Mouse (Mus musculus) embryonic facial prominence, embryonic 12.5 days (tissue): ENCODE results near the gene Syne3. TPM values are rescaled to one million over a fixed set of nuclear protein-coding genes. Genes with fewer than 3 reads are reported as not detected.

ENCODE experiments used
- ATAC-seq: fragments of 200-750 bp; cut with Nextera tagmentation; 2 replicates; pipeline ENCODE4 v1.8.0; 2017; ENCODE audit not compliant: insufficient number of reproducible peaks, insufficient read depth, low FRiP score, low TSS enrichment
- H3K27ac ChIP-seq: fragments of 300-500 bp; sonication (generic); 2 replicates; pipeline ENCODE4 v1.5.1; 2016; ENCODE audit warnings: mild to moderate bottlenecking
- H3K27me3 ChIP-seq: fragments of 300-500 bp; sonication (generic); 2 replicates; pipeline ENCODE4 v1.6.1; 2016; ENCODE audit warnings: mild to moderate bottlenecking, moderate library complexity
- H3K36me3 ChIP-seq: fragments of 300-500 bp; sonication (generic); 2 replicates; pipeline ENCODE4 v1.6.1; 2016; ENCODE audit warnings: mild to moderate bottlenecking
- H3K4me1 ChIP-seq: fragments of 300-500 bp; sonication (generic); 2 replicates; pipeline ENCODE4 v1.6.1; 2016
- H3K4me2 ChIP-seq: fragments of 300-500 bp; sonication (generic); replicated peaks from 2 replicates; pipeline ENCODE4 v1.6.1; 2016; ENCODE audit warnings: mild to moderate bottlenecking, moderate library complexity
- H3K4me3 ChIP-seq: fragments of 300-500 bp; sonication (generic); 2 replicates; pipeline ENCODE4 v1.5.1; 2016; ENCODE audit warnings: mild to moderate bottlenecking
- H3K9ac ChIP-seq: fragments of 300-500 bp; sonication (generic); 2 replicates; pipeline ENCODE4 v1.6.1; 2016; ENCODE audit warnings: mild to moderate bottlenecking, moderate library complexity
- H3K9me3 ChIP-seq: fragments of 300-500 bp; sonication (generic); 2 replicates; pipeline ENCODE4 v1.6.1; 2016; ENCODE audit warnings: mild to moderate bottlenecking, moderate library complexity
- WGBS: fragments of 180-500 bp; shearing (Covaris S2); methylation state at CpG from one replicate; pipeline ENCODE4 v1.1.7; 2016; 5-methylcytosine and 5-hydroxymethylcytosine counted together
- polyA plus RNA-seq: library from polyadenylated mRNA; unstranded; fragments of >200 nt; fragmentation: Nextera tagmentation; extraction: Ambion mirVana; gene quantifications from 2 replicates; pipeline ENCODE4 v1.2.1, GENCODE M21; 2016

The Syne3 gene
- polyA plus RNA-seq, 1 experiment from 2014 or later: 0.79 TPM

DNA sequence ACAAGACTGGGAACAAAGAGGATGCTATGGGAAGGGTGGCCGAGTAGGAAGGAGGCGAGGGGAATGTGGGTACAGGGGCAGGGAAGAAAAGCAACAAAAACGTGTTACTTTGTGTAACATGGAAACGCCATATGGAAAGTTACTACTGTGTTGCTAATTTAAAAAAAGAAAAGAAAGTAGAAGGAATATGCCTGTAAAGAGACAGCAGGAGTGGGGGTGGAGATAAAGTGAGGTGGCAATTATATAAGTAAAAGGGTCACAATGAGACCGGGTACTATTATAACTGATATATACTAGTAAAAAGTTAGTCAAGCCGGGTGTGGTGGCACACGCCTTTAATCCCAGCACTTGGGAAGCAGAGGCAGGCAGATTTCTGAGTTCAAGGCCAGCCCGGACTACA, 92.8 kb downstream of the Syne3 start:
- Histone ChIP-seq H3K4me1 (peaks cover 14% of the 10 kb centered on the region; the same call in 1 of the 2 replicates), H3K4me2 (no peak overlapping the region), H3K4me3 (no peak overlapping the region), H3K9me3 (no peaks in the 10 kb centered on the region), H3K27ac (no peak overlapping the region), H3K27me3 (no peaks in the 10 kb centered on the region), H3K36me3 (no peaks in the 10 kb centered on the region), H3K9ac (no peak overlapping the region)
- 84% methylated on average over 8 of the region's 8 CpGs for WGBS
- ATAC-seq: no peak

DNA sequence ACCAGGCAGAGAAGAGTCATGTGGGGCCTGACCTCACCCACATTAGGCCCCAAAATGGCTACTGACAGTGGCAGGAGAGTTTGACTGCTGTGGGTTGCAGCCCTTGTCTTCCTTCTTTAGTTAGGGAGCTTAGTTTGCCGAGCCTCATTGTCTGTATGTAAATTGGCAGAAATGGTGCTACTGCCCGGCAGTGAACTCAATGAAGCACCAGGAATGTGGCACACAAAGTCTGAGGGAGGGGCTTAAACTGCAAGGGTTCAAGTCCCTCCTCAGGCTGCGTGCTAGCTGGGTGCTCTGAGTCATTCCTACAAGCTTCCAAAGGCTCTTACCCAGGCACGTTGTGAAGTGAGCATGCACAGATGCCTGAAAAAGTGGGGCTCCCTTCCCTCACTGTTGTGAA, 93.9 kb downstream of the Syne3 start:
- WGBS: 67% methylated on average over 4 of the region's 4 CpGs
- H3K27me3 ChIP-seq: no peaks in the 10 kb centered on the region
- H3K36me3 ChIP-seq: no peaks in the 10 kb centered on the region
- H3K9me3 ChIP-seq: no peaks in the 10 kb centered on the region
- ATAC-seq: no peak
- no peak overlapping the region for H3K4me3 ChIP-seq
- H3K4me2 ChIP-seq: no peak overlapping the region
- no peak overlapping the region for H3K9ac ChIP-seq
- H3K27ac ChIP-seq: no peak overlapping the region
- H3K4me1 ChIP-seq: peaks cover 17% of the 10 kb centered on the region; the same call in 1 of the 2 replicates

DNA sequence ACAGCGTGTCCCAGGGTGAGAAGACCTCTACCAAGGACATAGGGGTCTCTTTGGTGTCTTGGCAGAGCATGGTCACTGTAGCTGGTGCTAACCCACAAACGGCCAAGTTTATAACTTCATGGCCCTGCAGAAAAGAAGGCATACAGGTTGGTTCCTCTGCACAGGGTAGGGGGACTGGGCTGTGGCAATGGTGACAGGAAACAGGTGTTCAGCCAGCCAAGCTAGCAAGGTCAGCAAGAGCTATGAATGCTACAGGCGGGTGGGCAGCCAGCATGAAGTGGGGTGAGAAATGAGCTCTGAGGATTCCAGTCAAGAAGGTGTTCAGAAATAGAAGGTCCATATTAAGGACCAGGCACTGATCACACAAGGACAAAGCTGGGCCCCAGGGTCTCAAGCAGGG, 96.6 kb downstream of the Syne3 start:
- Histone ChIP-seq H3K27me3 (no peaks in the 10 kb centered on the region), H3K27ac (no peak overlapping the region), H3K4me1 (peaks cover 22% of the 10 kb centered on the region), H3K4me3 (no peak overlapping the region), H3K36me3 (no peaks in the 10 kb centered on the region), H3K4me2 (no peak overlapping the region), H3K9ac (no peak overlapping the region), H3K9me3 (no peaks in the 10 kb centered on the region)
- WGBS: 67% methylated on average over 3 of the region's 3 CpGs
- no peak; the same call in 1 of the 2 replicates for ATAC-seq

DNA sequence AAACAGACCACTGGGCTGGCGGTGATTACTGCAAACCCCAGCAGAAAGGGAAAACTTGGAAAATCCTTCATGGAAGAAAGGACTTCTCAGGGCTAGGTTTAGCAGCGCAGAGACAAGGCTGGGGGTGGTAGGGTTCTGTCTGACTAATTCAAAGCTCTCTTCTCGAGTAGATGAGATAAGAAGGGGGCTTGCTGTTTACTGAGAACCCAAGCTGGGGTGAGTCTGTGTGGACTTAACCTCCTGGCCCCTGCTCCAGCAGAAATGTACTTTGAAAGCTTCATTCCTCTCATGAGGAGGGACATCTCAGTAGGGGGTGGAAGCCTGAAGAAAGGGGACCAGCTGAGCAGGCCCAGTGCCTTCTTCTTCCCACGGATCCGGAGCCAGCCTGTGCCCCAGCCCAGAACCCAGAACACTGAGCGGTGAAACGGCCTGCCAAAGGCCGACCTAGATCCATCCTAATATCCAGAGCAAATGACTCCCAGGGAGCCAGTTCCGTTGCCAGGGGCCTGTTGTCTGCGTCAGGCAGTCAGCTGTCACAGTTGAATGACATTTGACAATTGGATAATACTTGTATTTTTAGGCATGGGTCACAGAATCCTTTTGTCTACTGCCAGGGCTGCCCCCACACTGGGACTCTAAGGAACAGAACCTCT, 97.2 kb downstream of the Syne3 start:
- no peak overlapping the region for H3K27ac ChIP-seq

DNA sequence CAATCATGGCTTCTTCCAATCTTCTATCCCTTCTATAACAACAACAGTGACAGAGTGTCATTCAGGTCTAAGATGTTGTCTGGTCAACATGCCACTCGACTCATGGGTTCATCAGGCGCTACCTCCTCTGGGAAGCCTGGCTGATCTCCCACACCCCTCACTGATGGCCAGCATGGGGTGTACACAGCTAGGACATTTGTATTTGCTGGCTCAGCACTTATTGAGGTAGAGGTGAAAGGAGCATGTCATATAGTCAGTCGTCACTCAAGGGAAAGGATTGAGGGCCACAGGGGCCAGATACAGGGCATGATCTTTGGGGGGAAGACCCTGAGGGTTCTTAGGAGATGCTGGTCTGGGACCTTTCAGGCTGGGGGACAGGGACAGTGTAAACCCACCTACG, 99.9 kb downstream of the Syne3 start:
- no peak overlapping the region for H3K4me3 ChIP-seq
- no peak overlapping the region for H3K9ac ChIP-seq
- H3K27ac ChIP-seq: no peak overlapping the region
- peaks cover 27% of the 10 kb centered on the region for H3K4me1 ChIP-seq
- no peaks in the 10 kb centered on the region for H3K27me3 ChIP-seq
- H3K9me3 ChIP-seq: no peaks in the 10 kb centered on the region
- no peak for ATAC-seq
- H3K36me3 ChIP-seq: no peaks in the 10 kb centered on the region
- no peak overlapping the region for H3K4me2 ChIP-seq
- 82% methylated on average over 4 of the region's 4 CpGs for WGBS

More for the DNA sequence above, 97.2 kb downstream of the Syne3 start:
- Histone ChIP-seq H3K4me3 (no peak overlapping the region), H3K27me3 (no peaks in the 10 kb centered on the region), H3K36me3 (no peaks in the 10 kb centered on the region), H3K4me2 (no peak overlapping the region), H3K9me3 (no peaks in the 10 kb centered on the region), H3K4me1 (peaks cover 27% of the 10 kb centered on the region), H3K9ac (no peak overlapping the region)
- 42% methylated on average over 10 of the region's 10 CpGs for WGBS
- ATAC-seq: no peak

DNA sequence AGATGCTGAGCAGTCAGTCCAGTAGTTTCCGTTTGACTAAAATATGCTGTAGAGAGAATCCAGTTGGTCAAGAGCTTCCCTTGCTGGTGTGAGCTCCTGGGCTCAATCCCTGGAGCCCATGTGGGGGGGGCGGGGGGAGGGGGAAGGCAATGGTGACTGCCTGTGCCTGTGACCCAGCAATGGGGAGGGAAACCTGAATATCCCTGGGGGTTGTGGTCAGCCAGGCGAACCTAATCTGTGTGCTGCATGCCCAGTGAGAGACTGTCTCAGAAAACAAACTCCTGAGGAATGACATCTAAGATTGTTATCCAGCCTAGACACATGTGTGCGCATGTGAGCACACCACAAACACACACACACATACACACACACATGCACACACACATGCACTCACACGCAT, 100.6 kb downstream of the Syne3 start:
- H3K9me3 ChIP-seq: no peaks in the 10 kb centered on the region
- H3K4me3 ChIP-seq: no peak overlapping the region
- no peaks in the 10 kb centered on the region for H3K27me3 ChIP-seq
- H3K4me1 ChIP-seq: peaks cover 34% of the 10 kb centered on the region
- H3K4me2 ChIP-seq: no peak overlapping the region
- H3K9ac ChIP-seq: no peak overlapping the region
- WGBS: 41% methylated on average over 5 of the region's 5 CpGs
- no peak for ATAC-seq
- H3K36me3 ChIP-seq: no peaks in the 10 kb centered on the region
- no peak overlapping the region for H3K27ac ChIP-seq

DNA sequence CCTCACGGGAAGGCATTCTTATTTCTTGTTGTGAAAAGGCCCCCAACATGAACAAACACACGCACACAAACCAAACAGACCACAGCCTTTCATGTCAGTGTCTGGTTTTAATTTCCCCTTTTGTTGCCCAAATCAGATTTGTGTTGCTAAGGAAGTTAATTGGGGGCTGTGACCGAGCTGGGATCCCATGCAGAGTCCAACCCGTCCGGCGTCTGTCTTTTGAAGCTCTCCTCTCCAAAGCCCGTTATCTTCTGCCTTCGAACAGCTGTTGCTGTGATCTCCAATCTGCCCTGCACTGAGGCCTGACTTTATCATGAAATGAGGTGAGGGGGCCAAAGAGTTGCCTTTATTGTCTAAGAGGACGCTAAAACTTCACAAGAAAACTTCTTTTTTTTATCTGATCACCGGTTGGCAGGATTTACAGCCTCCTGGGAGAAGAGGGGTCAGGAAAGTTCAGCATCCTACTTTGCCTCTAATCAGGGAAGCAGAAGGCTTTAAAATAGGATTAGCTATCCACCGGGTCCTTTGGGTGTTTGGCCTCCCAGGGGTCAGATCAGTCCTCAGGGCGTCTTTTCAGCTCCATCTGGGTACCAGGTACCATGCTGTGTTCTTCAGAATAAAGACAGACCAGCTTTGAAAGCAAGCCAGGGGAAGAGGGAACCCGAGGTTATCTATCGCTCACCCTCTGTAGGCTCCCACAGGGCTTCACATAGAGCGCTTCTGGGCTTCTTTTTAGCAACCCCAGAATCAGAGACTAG, 101.4 kb downstream of the Syne3 start:
- Histone ChIP-seq H3K9me3 (no peaks in the 10 kb centered on the region), H3K4me3 (no peak overlapping the region), H3K4me2 (no peak overlapping the region), H3K27me3 (no peaks in the 10 kb centered on the region), H3K36me3 (no peaks in the 10 kb centered on the region), H3K4me1 (peaks cover 41% of the 10 kb centered on the region), H3K9ac (no peak overlapping the region), H3K27ac (peak overlapping the region; percentile 55; the same call in 1 of the 2 replicates)
- WGBS: 7% methylated on average over 15 of the region's 15 CpGs
- ATAC-seq: no peak

DNA sequence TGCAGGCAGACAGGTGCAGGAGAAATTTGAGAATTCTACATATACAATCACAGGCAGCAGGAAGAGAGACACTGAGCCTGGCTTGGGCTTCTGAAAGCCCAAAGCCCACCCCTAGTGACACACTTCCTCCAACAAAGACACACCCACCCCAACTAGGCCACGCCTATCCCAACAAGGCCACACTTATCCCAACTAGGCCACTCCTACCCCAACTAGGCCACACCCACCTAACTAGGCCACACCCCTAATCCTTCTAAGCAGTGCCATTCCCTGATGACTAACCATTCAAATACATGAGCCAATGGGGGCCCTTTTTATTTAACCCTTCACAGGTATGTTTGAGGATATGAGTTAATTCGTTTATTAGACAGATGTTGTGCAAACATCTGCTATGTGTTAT, 102.5 kb downstream of the Syne3 start:
- no peaks in the 10 kb centered on the region for H3K9me3 ChIP-seq
- no peak overlapping the region for H3K27ac ChIP-seq
- no peaks in the 10 kb centered on the region for H3K36me3 ChIP-seq
- 86% methylated on average over 2 of the region's 2 CpGs for WGBS
- H3K4me3 ChIP-seq: no peak overlapping the region
- H3K27me3 ChIP-seq: no peaks in the 10 kb centered on the region
- no peak overlapping the region for H3K9ac ChIP-seq
- H3K4me2 ChIP-seq: no peak overlapping the region
- peaks cover 38% of the 10 kb centered on the region for H3K4me1 ChIP-seq
- no peak for ATAC-seq

DNA sequence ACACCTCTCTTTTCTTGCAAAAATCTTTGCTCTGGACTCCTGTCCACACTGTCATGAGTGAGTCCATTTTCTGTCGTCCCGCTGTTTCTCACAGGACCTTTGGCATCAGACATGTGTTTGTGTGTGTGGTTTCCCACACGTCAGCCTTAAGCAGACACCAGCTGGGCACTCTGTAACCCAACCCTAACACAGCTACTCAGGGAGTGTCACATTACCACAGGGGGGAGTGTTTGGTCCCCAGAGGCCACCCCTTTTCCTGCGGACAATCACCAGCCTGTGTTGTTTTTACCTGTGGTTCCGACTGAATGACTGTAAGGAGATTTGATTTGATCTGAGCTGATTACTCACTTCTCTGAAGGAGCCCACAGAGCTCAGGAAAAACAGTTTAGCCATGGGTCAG, 105.5 kb downstream of the Syne3 start:
- H3K27ac ChIP-seq: peak overlapping the region; percentile 18; the same call in 1 of the 2 replicates
- no peak overlapping the region for H3K4me3 ChIP-seq
- H3K36me3 ChIP-seq: no peaks in the 10 kb centered on the region
- 6% methylated on average over 5 of the region's 5 CpGs for WGBS
- no peaks in the 10 kb centered on the region for H3K9me3 ChIP-seq
- no peak overlapping the region for H3K9ac ChIP-seq
- 0 out of 2 replicates have a peak, but pooled peaks have one; percentile 44 for ATAC-seq
- no peaks in the 10 kb centered on the region for H3K27me3 ChIP-seq
- H3K4me2 ChIP-seq: no peak overlapping the region
- H3K4me1 ChIP-seq: peaks cover 36% of the 10 kb centered on the region

DNA sequence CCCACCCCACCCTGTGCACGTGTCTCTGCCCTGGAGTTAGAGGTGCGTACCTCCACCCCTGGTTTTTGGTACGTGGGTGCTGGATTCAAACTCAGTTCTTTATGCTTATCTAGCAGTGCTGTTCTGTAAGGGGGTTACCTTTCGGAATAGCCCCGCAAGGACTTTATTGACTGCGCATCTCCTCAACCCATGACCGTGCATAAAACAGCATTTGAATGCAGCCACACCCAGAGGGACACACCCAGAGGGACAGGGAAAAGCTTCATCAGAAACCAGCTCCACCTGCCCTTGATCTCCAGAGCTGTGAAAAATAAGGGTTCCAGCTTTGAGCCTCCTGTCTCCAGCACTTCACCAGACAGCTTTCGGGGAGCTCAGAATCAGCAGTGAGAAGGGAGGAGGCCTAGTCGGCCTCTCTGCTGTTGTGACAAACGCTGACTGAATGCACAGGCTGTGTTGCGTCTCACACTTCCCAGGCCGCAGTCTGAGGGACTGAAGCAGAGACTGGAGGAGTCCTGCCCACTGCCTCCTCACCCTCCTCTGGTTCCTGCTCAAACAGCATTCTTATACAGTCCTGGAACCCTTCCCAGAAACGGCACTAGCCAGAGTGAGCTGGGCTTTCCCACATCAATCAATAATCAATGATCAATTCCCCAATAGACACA, 107.1 kb downstream of the Syne3 start:
- no peak overlapping the region for H3K9ac ChIP-seq
- H3K4me1 ChIP-seq: peaks cover 22% of the 10 kb centered on the region
- H3K9me3 ChIP-seq: no peaks in the 10 kb centered on the region
- H3K27ac ChIP-seq: no peak overlapping the region
- H3K4me3 ChIP-seq: no peak overlapping the region
- no peak for ATAC-seq
- no peaks in the 10 kb centered on the region for H3K36me3 ChIP-seq
- no peak overlapping the region for H3K4me2 ChIP-seq
- H3K27me3 ChIP-seq: no peaks in the 10 kb centered on the region
- 84% methylated on average over 13 of the region's 13 CpGs for WGBS

DNA sequence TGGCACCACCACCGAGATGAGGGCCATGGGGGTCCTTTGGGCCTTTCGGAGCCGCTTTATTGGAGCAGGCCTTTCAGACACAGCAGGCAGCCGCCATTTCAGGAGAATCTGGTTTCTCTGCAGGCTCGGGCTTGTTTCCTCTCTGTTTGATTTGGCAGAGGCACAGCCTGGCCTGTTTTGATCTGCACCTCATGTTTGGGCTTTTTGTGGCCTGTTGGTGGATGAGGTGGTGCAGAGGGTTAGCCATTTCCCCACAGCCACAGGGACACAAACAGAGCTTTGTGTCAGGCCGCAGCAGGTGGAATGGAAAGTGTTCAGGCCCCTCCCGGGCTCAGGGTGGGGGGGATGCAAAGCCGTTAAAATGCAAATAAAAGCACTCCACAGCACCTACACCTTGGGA, 108.3 kb downstream of the Syne3 start:
- ATAC-seq: no peak
- Histone ChIP-seq H3K27me3 (no peaks in the 10 kb centered on the region), H3K9ac (no peak overlapping the region), H3K4me1 (peaks cover 34% of the 10 kb centered on the region), H3K27ac (0 out of 2 replicates have a peak overlapping the region, but pooled peaks have one; percentile 51), H3K4me3 (no peak overlapping the region), H3K9me3 (no peaks in the 10 kb centered on the region), H3K36me3 (no peaks in the 10 kb centered on the region), H3K4me2 (no peak overlapping the region)
- 33% methylated on average over 8 of the region's 8 CpGs for WGBS

DNA sequence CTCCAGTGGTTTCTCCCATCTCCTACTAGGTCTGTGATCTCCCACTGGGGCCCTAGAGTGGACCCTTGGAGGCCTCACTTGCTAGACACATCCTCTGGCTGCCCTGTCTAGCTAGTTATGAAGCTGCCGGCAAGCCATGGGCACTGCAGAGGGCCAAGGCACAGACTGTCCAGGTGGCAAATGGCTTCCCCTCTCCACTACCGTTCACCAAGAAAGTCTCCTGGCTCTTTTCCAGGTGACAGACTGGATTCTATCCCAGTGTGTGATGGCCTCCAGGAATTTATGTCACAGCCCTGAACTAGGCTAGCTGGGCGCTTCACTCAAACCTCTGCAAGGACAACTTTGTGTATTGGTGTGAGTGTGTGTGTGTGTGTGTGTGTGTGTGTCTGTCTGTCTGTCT, 109.8 kb downstream of the Syne3 start:
- peaks cover 35% of the 10 kb centered on the region for H3K4me1 ChIP-seq
- H3K27me3 ChIP-seq: no peaks in the 10 kb centered on the region
- WGBS: 56% methylated on average over 3 of the region's 3 CpGs
- H3K9ac ChIP-seq: no peak overlapping the region
- no peak for ATAC-seq
- H3K36me3 ChIP-seq: no peaks in the 10 kb centered on the region
- H3K9me3 ChIP-seq: no peaks in the 10 kb centered on the region
- H3K4me3 ChIP-seq: no peak overlapping the region
- H3K4me2 ChIP-seq: no peak overlapping the region
- no peak overlapping the region for H3K27ac ChIP-seq
